Mouse (Mus musculus): ENCODE measurements at regions not wholly inside any gene's neighbourhood (a gene's known extent, or its start where the extent isn't known, plus 50 kb on each side); places are given as distances from the start of the nearest gene placed in this dataset.

- 88% methylated on average over 1 of the region's 1 CpGs for WGBS
- ATAC-seq (ENCODE audit: insufficient read depth, low read depth): no peak
- Histone ChIP-seq H3K27me3 (ENCODE audit: control insufficient read depth, insufficient read depth, low read length) (no peaks in the 10 kb centered on the region), H3K4me1 (ENCODE audit: control insufficient read depth, insufficient read depth) (no peaks in the 10 kb centered on the region), H3K9ac (replicated peaks; ENCODE audit: low read depth, low read length) (no peak overlapping the region), H3K4me3 (ENCODE audit: low read depth, low read length) (no peak overlapping the region), H3K4me2 (ENCODE audit: low read depth, low read length) (no peak overlapping the region), H3K27ac (ENCODE audit: low read depth) (no peak overlapping the region), H3K36me3 (replicated peaks; ENCODE audit: control insufficient read depth, insufficient read depth, low read length) (no peaks in the 10 kb centered on the region), H3K9me3 (replicated peaks; ENCODE audit: control insufficient read depth, low read length) (no peaks in the 10 kb centered on the region; the same call in 1 of the 2 replicates)
- TF ChIP-seq CTCF (IDR thresholded peaks at IDR 0.05; ENCODE audit: low read depth) (no peak), EP300 (IDR thresholded peaks at IDR 0.05; ENCODE audit: low read depth) (no peak)
- DNase-seq (ENCODE audit: low spot score): no peak
Measured at GRCm38 (mm10) chr8:59499618-59500017, 587.2 kb upstream of the Galntl6 start.

- H3K4me2 ChIP-seq (ENCODE audit: low read depth, low read length): no peak overlapping the region
- H3K27ac ChIP-seq (ENCODE audit: low read depth): no peak overlapping the region
- H3K4me1 ChIP-seq (ENCODE audit: control insufficient read depth, insufficient read depth): no peaks in the 10 kb centered on the region
- no peaks in the 10 kb centered on the region; the same call in 1 of the 2 replicates for H3K9me3 ChIP-seq (replicated peaks; ENCODE audit: control insufficient read depth, low read length)
- no peaks in the 10 kb centered on the region for H3K36me3 ChIP-seq (replicated peaks; ENCODE audit: control insufficient read depth, insufficient read depth, low read length)
- DNase-seq (ENCODE audit: low spot score): no peak
- H3K4me3 ChIP-seq (ENCODE audit: low read depth, low read length): no peak overlapping the region
- H3K27me3 ChIP-seq (ENCODE audit: control insufficient read depth, insufficient read depth, low read length): no peaks in the 10 kb centered on the region
- H3K9ac ChIP-seq (replicated peaks; ENCODE audit: low read depth, low read length): no peak overlapping the region
- no peak for ATAC-seq (ENCODE audit: insufficient read depth, low read depth)
- TF ChIP-seq EP300 (IDR thresholded peaks at IDR 0.05; ENCODE audit: low read depth) (no peak), CTCF (IDR thresholded peaks at IDR 0.05; ENCODE audit: low read depth) (no peak)
Measured at GRCm38 (mm10) chr8:59491392-59491791, 579.0 kb upstream of the Galntl6 start.

- Histone ChIP-seq H3K4me3 (ENCODE audit: low read depth, low read length) (no peak overlapping the region), H3K36me3 (replicated peaks; ENCODE audit: control insufficient read depth, insufficient read depth, low read length) (no peaks in the 10 kb centered on the region), H3K4me2 (ENCODE audit: low read depth, low read length) (no peak overlapping the region), H3K4me1 (ENCODE audit: control insufficient read depth, insufficient read depth) (no peaks in the 10 kb centered on the region), H3K9me3 (replicated peaks; ENCODE audit: control insufficient read depth, low read length) (no peaks in the 10 kb centered on the region), H3K27me3 (ENCODE audit: control insufficient read depth, insufficient read depth, low read length) (no peaks in the 10 kb centered on the region), H3K27ac (ENCODE audit: low read depth) (no peak overlapping the region), H3K9ac (replicated peaks; ENCODE audit: low read depth, low read length) (no peak overlapping the region)
- DNase-seq (ENCODE audit: low spot score) (no peak), ATAC-seq (ENCODE audit: insufficient read depth, low read depth) (no peak)
- 22% methylated on average over 3 of the region's 3 CpGs for WGBS
- TF ChIP-seq EP300 (IDR thresholded peaks at IDR 0.05; ENCODE audit: low read depth): no peak
- TF ChIP-seq CTCF (IDR thresholded peaks at IDR 0.05; ENCODE audit: low read depth): no peak
Measured at GRCm38 (mm10) chr8:59478257-59478656, 565.8 kb upstream of the Galntl6 start.

- no peak overlapping the region for H3K9ac ChIP-seq (replicated peaks; ENCODE audit: low read depth, low read length)
- H3K9me3 ChIP-seq (replicated peaks; ENCODE audit: control insufficient read depth, low read length): no peaks in the 10 kb centered on the region
- H3K36me3 ChIP-seq (replicated peaks; ENCODE audit: control insufficient read depth, insufficient read depth, low read length): no peaks in the 10 kb centered on the region
- 69% methylated on average over 1 of the region's 1 CpGs for WGBS
- no peaks in the 10 kb centered on the region for H3K4me1 ChIP-seq (ENCODE audit: control insufficient read depth, insufficient read depth)
- no peak for DNase-seq (ENCODE audit: low spot score)
- no peak overlapping the region for H3K27ac ChIP-seq (ENCODE audit: low read depth)
- H3K27me3 ChIP-seq (ENCODE audit: control insufficient read depth, insufficient read depth, low read length): no peaks in the 10 kb centered on the region
- H3K4me3 ChIP-seq (ENCODE audit: low read depth, low read length): no peak overlapping the region
- H3K4me2 ChIP-seq (ENCODE audit: low read depth, low read length): no peak overlapping the region
- no peak for ATAC-seq (ENCODE audit: insufficient read depth, low read depth)
- no peak for TF ChIP-seq CTCF (IDR thresholded peaks at IDR 0.05; ENCODE audit: low read depth)
- no peak for TF ChIP-seq EP300 (IDR thresholded peaks at IDR 0.05; ENCODE audit: low read depth)
Measured at GRCm38 (mm10) chr8:59474195-59474594, 561.8 kb upstream of the Galntl6 start.

- Histone ChIP-seq H3K4me1 (ENCODE audit: control insufficient read depth, insufficient read depth) (no peaks in the 10 kb centered on the region; the same call in 1 of the 2 replicates), H3K9me3 (replicated peaks; ENCODE audit: control insufficient read depth, low read length) (no peaks in the 10 kb centered on the region), H3K4me3 (ENCODE audit: low read depth, low read length) (no peak overlapping the region), H3K9ac (replicated peaks; ENCODE audit: low read depth, low read length) (no peak overlapping the region), H3K4me2 (ENCODE audit: low read depth, low read length) (no peak overlapping the region), H3K27me3 (ENCODE audit: control insufficient read depth, insufficient read depth, low read length) (no peaks in the 10 kb centered on the region), H3K27ac (ENCODE audit: low read depth) (no peak overlapping the region), H3K36me3 (replicated peaks; ENCODE audit: control insufficient read depth, insufficient read depth, low read length) (no peaks in the 10 kb centered on the region)
- ATAC-seq (ENCODE audit: insufficient read depth, low read depth): no peak
- 58% methylated on average over 4 of the region's 4 CpGs for WGBS
- TF ChIP-seq CTCF (IDR thresholded peaks at IDR 0.05; ENCODE audit: low read depth) (no peak), EP300 (IDR thresholded peaks at IDR 0.05; ENCODE audit: low read depth) (no peak)
- DNase-seq (ENCODE audit: low spot score): no peak
Measured at GRCm38 (mm10) chr8:59448622-59449021, 536.2 kb upstream of the Galntl6 start.

GRCm38 (mm10) chr8:59403659-59404058, 491.2 kb upstream of the Galntl6 start:
- H3K9me3 ChIP-seq (replicated peaks; ENCODE audit: control insufficient read depth, low read length): no peaks in the 10 kb centered on the region
- ATAC-seq (ENCODE audit: insufficient read depth, low read depth) (no peak), DNase-seq (ENCODE audit: low spot score) (no peak)

More at GRCm38 (mm10) chr8:59403659-59404058, 491.2 kb upstream of the Galntl6 start:
- no peak overlapping the region for H3K4me2 ChIP-seq (ENCODE audit: low read depth, low read length)
- no peaks in the 10 kb centered on the region for H3K27me3 ChIP-seq (ENCODE audit: control insufficient read depth, insufficient read depth, low read length)
- H3K9ac ChIP-seq (replicated peaks; ENCODE audit: low read depth, low read length): no peak overlapping the region
- no peak overlapping the region for H3K27ac ChIP-seq (ENCODE audit: low read depth)
- no peaks in the 10 kb centered on the region for H3K36me3 ChIP-seq (replicated peaks; ENCODE audit: control insufficient read depth, insufficient read depth, low read length)
- H3K4me1 ChIP-seq (ENCODE audit: control insufficient read depth, insufficient read depth): no peaks in the 10 kb centered on the region
- TF ChIP-seq EP300 (IDR thresholded peaks at IDR 0.05; ENCODE audit: low read depth): no peak
- no peak for TF ChIP-seq CTCF (IDR thresholded peaks at IDR 0.05; ENCODE audit: low read depth)
- no peak overlapping the region for H3K4me3 ChIP-seq (ENCODE audit: low read depth, low read length)

Measured in heart, postnatal 0 days (tissue).